Mouse (Mus musculus): ENCODE results near the gene Ccdc43.

GRCm38 (mm10) chr11:102643891-102644382, 53.6 kb downstream of the Ccdc43 start:
- TF ChIP-seq CTCF (IDR thresholded peaks at IDR 0.05) (peak; percentile 34), POLR2A (IDR thresholded peaks at IDR 0.05; ENCODE audit: insufficient read depth, low read depth, low read length) (no peak), EP300 (IDR thresholded peaks at IDR 0.05; ENCODE audit: insufficient read depth, low read depth, low read length) (0 out of 2 replicates have a peak, but pooled peaks have one; percentile 22)
